Mouse (Mus musculus) T-helper 2 cell (primary cell): ENCODE results near the gene Agpat4.
"Not testable (repeated sequence)": the region's sequence is repeated elsewhere in the genome, so short reads cannot be mapped to it uniquely, and the experiment has no call there.

Experiments
- in situ Hi-C: fragments of 300-600 bp; cut with MboI, MseI; formaldehyde crosslinking; loops from one replicate; pipeline ENCODE4 v1.15.1; 2025; ENCODE audit warnings: high pct_unique_total_duplicates

Gene Agpat4

DNA sequence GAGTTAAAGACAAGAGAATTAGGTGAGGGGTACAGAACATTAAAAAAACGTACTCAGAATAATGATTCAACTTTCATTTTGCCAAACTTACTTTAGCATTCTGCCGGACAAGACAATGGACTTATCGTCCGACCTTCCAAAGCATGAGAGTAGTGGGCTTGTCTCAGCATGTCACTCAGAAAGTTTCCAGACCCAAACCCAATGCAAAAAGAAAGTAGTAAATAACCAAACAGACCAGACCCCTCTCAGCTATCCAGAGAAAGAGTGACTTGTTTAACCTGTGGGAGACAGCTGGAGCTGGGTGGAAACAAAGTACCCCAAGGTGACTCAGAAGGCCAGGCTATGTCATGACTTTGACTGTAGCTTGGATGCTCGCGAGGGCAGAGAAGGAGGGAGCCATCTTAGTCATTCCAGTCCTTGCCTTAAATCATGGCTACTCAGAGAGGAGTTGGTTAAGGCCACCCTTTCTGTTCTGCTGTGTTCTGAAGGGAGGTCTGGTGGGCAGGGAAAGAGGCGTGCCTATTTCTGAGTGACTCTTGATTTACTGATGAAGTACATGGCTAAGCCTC lies 2.8 kb downstream of the Agpat4 start:
- in situ Hi-C loops: no loop called here

GRCm38 (mm10) chr17:12122262-12122661 lies 3.8 kb downstream of the Agpat4 start:
- in situ Hi-C loops: not testable (repeated sequence)

DNA sequence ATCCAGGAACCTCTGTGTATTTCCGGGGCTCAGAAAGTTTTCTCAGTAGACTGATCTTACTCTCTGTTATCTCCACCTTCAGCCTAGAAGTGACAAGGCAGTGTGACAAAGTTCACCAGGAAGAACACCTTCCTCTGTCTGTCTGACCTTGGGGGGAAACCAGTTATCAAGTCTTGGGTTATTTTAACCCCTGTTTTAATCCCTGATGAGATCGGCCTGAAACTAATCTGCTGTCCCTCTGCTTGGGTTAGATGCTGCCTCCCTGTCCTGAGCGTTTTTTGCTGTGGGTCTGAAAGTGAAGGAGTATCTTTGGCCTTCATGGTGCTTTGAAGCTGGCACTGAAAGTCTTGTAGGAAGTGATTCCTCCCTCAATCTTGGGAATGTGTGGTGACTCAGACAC lies 4.7 kb downstream of the Agpat4 start:
- in situ Hi-C loops: no loop called here

DNA sequence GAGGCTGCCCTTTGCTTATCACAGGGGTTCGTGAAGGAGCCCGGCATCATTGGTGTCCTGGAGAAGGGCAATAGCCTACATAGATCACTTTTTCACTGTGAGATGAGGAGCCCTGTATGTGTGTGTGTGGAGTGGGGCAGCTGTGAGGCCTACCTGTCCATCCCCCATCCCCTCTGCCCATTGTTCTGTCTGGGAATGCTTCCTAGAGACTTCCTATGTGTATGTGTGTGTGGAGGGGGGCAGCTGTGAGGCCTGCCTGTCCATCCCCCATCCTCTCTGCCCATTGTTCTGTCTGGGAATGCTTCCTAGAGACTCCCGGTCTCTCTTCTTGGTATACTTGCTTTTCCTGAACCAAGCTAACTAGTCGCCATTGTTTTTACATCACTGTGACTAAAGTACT lies 8.6 kb downstream of the Agpat4 start:
- in situ Hi-C loops: no loop called here

DNA sequence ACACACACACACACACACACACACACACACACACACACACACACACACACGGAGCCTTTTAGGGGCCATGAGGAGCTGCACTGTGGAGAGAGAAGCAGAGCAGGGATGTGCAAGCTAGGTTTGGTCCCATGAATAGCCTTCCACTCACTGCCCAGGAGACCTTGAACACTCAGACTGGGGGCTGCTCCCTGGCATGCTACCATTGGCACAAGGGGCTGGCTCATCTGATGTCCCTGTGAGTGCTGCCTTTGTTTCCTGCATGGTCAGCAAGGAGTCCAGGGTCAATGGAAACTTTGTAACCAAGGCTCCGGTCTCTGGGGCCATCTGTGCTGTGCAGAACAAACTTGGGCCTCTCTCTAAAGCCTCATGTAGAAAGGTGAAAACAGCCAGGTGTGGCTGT lies 10.5 kb downstream of the Agpat4 start:
- in situ Hi-C loops: no loop called here

DNA sequence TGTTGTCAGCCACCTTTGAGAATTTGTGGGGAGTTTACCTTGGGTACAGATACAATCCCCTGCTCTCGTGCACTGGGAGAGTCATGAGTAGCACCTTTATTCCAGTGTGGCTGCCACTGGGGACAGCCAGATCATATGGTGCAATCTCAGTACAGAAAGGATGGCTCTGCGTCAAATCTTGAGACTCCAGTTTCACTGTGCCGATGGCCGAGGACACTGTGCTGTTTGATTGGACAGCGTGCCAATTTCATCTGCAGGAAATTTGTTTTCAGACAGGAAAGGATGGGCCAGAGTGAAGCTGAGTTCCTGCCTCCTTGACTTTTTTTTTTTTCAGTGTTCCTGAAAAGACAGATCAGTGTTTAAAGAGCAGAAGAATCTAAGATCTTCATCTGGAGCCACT lies 12.7 kb downstream of the Agpat4 start:
- in situ Hi-C loops: no loop called here

DNA sequence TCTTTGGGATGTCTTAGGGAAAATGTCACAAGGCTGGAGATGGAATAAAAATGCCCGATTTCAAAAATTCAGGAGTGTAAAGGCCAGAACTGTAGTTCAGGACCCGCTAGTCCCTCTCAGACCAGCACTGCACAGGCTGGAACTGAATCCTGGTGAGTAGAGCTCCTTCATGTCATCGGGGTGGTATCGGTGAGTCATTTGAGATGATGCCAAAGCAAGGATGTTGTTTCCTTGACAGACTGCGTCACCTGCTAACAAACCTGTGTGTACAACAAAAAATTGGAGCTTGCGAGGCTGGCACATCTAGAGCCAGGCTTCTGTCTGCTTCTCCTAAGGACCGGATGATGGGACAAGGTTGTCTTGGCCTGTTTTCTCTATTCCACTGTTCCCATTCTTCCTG lies 13.1 kb downstream of the Agpat4 start:
- in situ Hi-C loops: no loop called here

DNA sequence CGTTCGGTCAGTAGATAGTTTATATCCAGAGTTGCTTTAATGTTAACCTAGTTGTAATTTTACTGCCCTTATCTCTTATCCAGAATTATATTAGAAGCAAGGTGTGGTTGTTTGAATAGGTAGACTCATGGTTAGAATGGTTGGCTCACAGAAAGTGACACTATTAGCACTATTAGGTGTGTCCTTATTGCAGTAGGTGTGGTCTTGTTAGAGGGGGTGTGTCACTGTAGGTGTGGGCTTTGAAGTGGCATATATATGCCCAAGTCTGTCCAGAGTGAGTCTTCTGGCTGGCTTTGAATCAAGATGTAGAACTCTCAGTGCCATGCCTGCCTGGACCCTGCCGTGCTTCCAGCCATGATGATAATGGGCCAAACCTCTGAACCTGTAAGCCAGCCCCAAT lies 14.4 kb downstream of the Agpat4 start:
- in situ Hi-C loops: no loop called here

GRCm38 (mm10) chr17:12133985-12134384 lies 15.5 kb downstream of the Agpat4 start:
- in situ Hi-C loops: no loop called here

DNA sequence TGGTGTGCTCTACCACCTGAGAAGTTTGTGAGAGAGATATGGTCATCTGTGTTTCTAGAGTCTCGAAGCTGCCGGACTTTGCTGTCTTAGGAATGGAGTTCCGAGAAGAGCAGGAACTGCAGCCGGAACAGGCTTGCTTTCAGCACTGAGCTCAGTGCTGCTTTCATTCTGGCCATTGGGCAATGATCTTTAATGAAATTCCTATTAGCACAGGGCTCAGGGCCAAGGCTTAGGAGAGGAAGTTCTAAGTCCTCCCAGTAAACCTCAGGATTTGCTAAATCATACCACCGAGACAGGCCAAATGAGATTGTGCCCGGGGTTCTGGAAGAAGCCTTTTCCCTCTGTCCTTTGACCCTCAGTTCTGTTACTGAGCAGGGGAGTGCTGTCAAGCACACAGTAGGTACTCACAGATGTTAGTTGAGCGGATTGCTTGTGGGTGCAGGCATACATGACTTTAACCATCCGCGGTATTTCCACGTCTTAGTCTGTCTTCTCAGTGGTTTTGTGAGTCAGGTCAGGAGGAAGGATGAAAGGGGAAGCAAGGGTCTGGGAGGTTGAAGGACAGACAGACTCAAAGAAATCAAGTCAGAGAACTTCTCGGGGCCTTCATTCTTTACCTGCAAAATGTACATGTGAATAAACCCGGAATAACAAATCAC lies 16.6 kb downstream of the Agpat4 start:
- in situ Hi-C loops: no loop called here

- in situ Hi-C loops: no loop called here
These were observed 19.9 kb downstream of the Agpat4 start for GRCm38 (mm10) chr17:12138355-12138754.

DNA sequence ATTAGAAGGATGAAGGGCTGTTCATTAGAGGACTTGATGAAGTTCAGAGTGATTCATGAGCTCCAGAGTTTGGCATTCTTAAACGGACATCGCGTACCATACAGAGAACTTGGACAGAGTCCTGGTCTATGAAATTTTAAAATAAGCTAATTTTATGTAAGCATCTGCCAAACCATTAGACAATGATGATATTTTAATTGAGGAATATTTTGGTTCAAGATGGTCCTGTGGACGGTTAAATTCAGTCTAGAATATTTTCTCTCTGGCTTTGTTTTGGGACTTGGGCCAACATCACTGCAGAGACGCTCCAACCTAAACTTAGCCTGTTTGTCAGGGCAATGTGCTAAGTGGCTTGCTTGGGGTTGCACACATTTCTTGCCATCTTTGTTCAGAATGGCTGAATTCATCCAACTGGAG lies 25.5 kb downstream of the Agpat4 start:
- in situ Hi-C loops: no loop called here

- in situ Hi-C loops: no loop called here
These were observed 27.7 kb downstream of the Agpat4 start for GRCm38 (mm10) chr17:12146132-12146681.

DNA sequence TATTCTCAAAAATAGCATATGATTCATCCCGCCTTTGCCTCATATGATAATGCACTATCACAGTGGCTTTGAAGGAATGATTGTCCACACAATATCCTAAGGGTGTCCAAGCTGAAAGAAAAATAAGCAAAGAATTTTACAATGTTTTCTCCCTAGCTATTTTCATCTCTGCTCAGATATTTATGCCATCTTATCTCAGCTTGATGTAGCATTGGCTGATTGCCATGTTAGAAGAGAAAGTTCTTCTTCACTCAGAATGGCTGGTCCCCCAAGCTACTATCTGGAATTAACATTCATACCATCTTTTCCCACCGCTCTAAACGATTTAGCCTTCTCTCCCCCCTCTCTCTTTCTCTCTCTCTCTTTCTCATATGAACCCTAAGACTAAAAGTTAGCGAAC lies 29.3 kb downstream of the Agpat4 start:
- in situ Hi-C loops: no loop called here

- in situ Hi-C loops: no loop called here
These were observed 30.8 kb downstream of the Agpat4 start for GRCm38 (mm10) chr17:12149232-12149861.

- in situ Hi-C loops: no loop called here
These were observed 32.5 kb downstream of the Agpat4 start for GRCm38 (mm10) chr17:12150970-12151369.

GRCm38 (mm10) chr17:12154260-12154659 lies 35.8 kb downstream of the Agpat4 start:
- in situ Hi-C loops: no loop called here

- in situ Hi-C loops: no loop called here
These were observed 36.7 kb downstream of the Agpat4 start for GRCm38 (mm10) chr17:12155236-12155635.

DNA sequence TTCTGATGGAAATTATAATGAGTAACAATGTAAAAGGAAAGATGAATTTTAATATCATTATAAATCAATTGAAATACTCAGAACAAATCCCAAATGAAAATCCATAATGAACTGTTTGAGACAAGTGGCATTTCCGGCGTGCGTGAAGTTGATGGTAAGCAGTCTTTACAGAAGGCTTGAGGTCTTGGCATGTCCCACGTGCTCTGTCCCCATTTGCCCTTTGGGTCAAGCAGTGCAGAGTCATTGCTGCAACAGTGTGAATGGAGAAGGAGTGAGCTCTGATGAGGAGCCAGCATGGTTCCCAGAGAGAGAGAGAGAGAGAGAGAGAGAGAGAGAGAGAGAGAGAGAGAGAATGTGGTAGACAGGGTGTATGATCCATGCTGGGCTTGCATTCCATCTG lies 37.4 kb downstream of the Agpat4 start:
- in situ Hi-C loops: no loop called here

GRCm38 (mm10) chr17:12156661-12157060 lies 38.2 kb downstream of the Agpat4 start:
- in situ Hi-C loops: no loop called here

DNA sequence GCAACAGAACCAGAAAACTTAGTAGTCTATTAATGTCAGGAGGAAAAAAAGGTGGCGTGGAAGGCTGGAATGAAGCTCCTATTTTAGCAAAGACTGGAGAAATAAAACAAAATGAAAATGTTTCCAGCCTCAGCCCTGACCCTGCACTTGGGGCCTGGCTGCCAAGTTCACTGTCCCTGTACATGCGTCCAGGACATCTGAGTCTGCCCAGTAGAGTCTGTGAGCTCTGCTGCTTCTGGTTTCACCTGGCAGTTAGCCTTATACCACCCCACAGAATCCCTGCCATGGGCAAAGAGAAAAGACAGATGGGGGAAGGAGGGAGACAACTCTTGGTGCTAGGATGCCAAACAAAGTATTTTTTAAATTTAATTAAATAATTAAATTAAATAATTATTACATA lies 38.7 kb downstream of the Agpat4 start:
- in situ Hi-C loops: no loop called here

GRCm38 (mm10) chr17:12159187-12160060 lies 40.9 kb downstream of the Agpat4 start:
- in situ Hi-C loops: loop anchor here (5.0 kb wide), 1 partner anchor 42 kb away; the partner anchor contains the start of gene Agpat4
